Mouse (Mus musculus): ENCODE results near the gene Zdhhc19. TPM values are rescaled to one million over a fixed set of nuclear protein-coding genes. Genes with fewer than 3 reads are reported as not detected.
"Not testable (repeated sequence)": the region's sequence is repeated elsewhere in the genome, so short reads cannot be mapped to it uniquely, and the experiment has no call there.

Gene Zdhhc19
- polyA plus RNA-seq, 1 experiment: not detected

GRCm38 (mm10) chr16:32479415-32479814 is 16.6 kb upstream of the Zdhhc19 start:
- Histone ChIP-seq H3K27ac (ENCODE audit: insufficient read depth, low read length) (no peak overlapping the region), H3K4me1 (ENCODE audit: control insufficient read depth, insufficient read depth, low read length) (peaks cover 2% of the 10 kb centered on the region), H3K27me3 (ENCODE audit: control insufficient read depth, insufficient read depth, low read length, poor library complexity, severe bottlenecking) (no peaks in the 10 kb centered on the region), H3K9ac (ENCODE audit: low read depth, poor library complexity, severe bottlenecking) (no peak overlapping the region), H3K4me3 (ENCODE audit: low read depth, low read length) (no peak overlapping the region), H3K36me3 (ENCODE audit: control insufficient read depth, insufficient read depth, low read length, poor library complexity, severe bottlenecking) (no peaks in the 10 kb centered on the region), H3K9me3 (replicated peaks; ENCODE audit: control insufficient read depth, insufficient read depth, low read length, poor library complexity, severe bottlenecking) (no peaks in the 10 kb centered on the region)
- TF ChIP-seq POLR2A (IDR thresholded peaks at IDR 0.05; ENCODE audit: insufficient read depth, low read length) (no peak), CTCF (IDR thresholded peaks at IDR 0.05; ENCODE audit: low read depth, low read length) (no peak), EP300 (IDR thresholded peaks at IDR 0.05; ENCODE audit: insufficient read depth, low read depth, low read length) (no peak)

GRCm38 (mm10) chr16:32484431-32484871 is 11.6 kb upstream of the Zdhhc19 start:
- TF ChIP-seq EP300 (IDR thresholded peaks at IDR 0.05; ENCODE audit: insufficient read depth, low read depth, low read length): no peak
- TF ChIP-seq CTCF (IDR thresholded peaks at IDR 0.05; ENCODE audit: low read depth, low read length): no peak
- no peak for TF ChIP-seq POLR2A (IDR thresholded peaks at IDR 0.05; ENCODE audit: insufficient read depth, low read length)
- no peak overlapping the region for H3K4me3 ChIP-seq (ENCODE audit: low read depth, low read length)
- H3K4me1 ChIP-seq (ENCODE audit: control insufficient read depth, insufficient read depth, low read length): peaks cover 2% of the 10 kb centered on the region
- H3K36me3 ChIP-seq (ENCODE audit: control insufficient read depth, insufficient read depth, low read length, poor library complexity, severe bottlenecking): no peaks in the 10 kb centered on the region
- no peaks in the 10 kb centered on the region for H3K27me3 ChIP-seq (ENCODE audit: control insufficient read depth, insufficient read depth, low read length, poor library complexity, severe bottlenecking)
- H3K9me3 ChIP-seq (replicated peaks; ENCODE audit: control insufficient read depth, insufficient read depth, low read length, poor library complexity, severe bottlenecking): no peaks in the 10 kb centered on the region
- H3K9ac ChIP-seq (ENCODE audit: low read depth, poor library complexity, severe bottlenecking): no peak overlapping the region
- no peak overlapping the region for H3K27ac ChIP-seq (ENCODE audit: insufficient read depth, low read length)

- Histone ChIP-seq H3K9ac (ENCODE audit: low read depth, poor library complexity, severe bottlenecking) (no peak overlapping the region), H3K9me3 (replicated peaks; ENCODE audit: control insufficient read depth, insufficient read depth, low read length, poor library complexity, severe bottlenecking) (0 out of 2 replicates have a peak, but pooled peaks cover 2% of the 10 kb centered on the region), H3K36me3 (ENCODE audit: control insufficient read depth, insufficient read depth, low read length, poor library complexity, severe bottlenecking) (no peaks in the 10 kb centered on the region), H3K27me3 (ENCODE audit: control insufficient read depth, insufficient read depth, low read length, poor library complexity, severe bottlenecking) (no peaks in the 10 kb centered on the region), H3K4me3 (ENCODE audit: low read depth, low read length) (no peak overlapping the region), H3K4me1 (ENCODE audit: control insufficient read depth, insufficient read depth, low read length) (peaks cover 2% of the 10 kb centered on the region), H3K27ac (ENCODE audit: insufficient read depth, low read length) (no peak overlapping the region)
- TF ChIP-seq CTCF (IDR thresholded peaks at IDR 0.05; ENCODE audit: low read depth, low read length) (no peak), POLR2A (IDR thresholded peaks at IDR 0.05; ENCODE audit: insufficient read depth, low read length) (no peak), EP300 (IDR thresholded peaks at IDR 0.05; ENCODE audit: insufficient read depth, low read depth, low read length) (no peak)
These were observed 10.9 kb upstream of the Zdhhc19 start for GRCm38 (mm10) chr16:32485209-32485608.

GRCm38 (mm10) chr16:32486046-32486445 is 10.0 kb upstream of the Zdhhc19 start:
- H3K9ac ChIP-seq (ENCODE audit: low read depth, poor library complexity, severe bottlenecking): no peak overlapping the region
- H3K36me3 ChIP-seq (ENCODE audit: control insufficient read depth, insufficient read depth, low read length, poor library complexity, severe bottlenecking): no peaks in the 10 kb centered on the region
- H3K4me3 ChIP-seq (ENCODE audit: low read depth, low read length): no peak overlapping the region
- H3K27ac ChIP-seq (ENCODE audit: insufficient read depth, low read length): no peak overlapping the region
- no peaks in the 10 kb centered on the region for H3K27me3 ChIP-seq (ENCODE audit: control insufficient read depth, insufficient read depth, low read length, poor library complexity, severe bottlenecking)
- peaks cover 2% of the 10 kb centered on the region for H3K4me1 ChIP-seq (ENCODE audit: control insufficient read depth, insufficient read depth, low read length)
- TF ChIP-seq POLR2A (IDR thresholded peaks at IDR 0.05; ENCODE audit: insufficient read depth, low read length) (no peak), CTCF (IDR thresholded peaks at IDR 0.05; ENCODE audit: low read depth, low read length) (no peak), EP300 (IDR thresholded peaks at IDR 0.05; ENCODE audit: insufficient read depth, low read depth, low read length) (no peak)
- H3K9me3 ChIP-seq (replicated peaks; ENCODE audit: control insufficient read depth, insufficient read depth, low read length, poor library complexity, severe bottlenecking): peaks cover 2% of the 10 kb centered on the region; the same call in 1 of the 2 replicates

- no peak within 1 kb of the TSS for H3K27ac ChIP-seq (ENCODE audit: insufficient read depth, low read length)
- no peak for TF ChIP-seq CTCF (IDR thresholded peaks at IDR 0.05; ENCODE audit: low read depth, low read length)
- no peak for TF ChIP-seq EP300 (IDR thresholded peaks at IDR 0.05; ENCODE audit: insufficient read depth, low read depth, low read length)
- TF ChIP-seq POLR2A (IDR thresholded peaks at IDR 0.05; ENCODE audit: insufficient read depth, low read length): no peak
- peaks cover 7% of the 10 kb centered on the region; the same call in 1 of the 2 replicates for H3K9me3 ChIP-seq (replicated peaks; ENCODE audit: control insufficient read depth, insufficient read depth, low read length, poor library complexity, severe bottlenecking)
- no peak within 1 kb of the TSS for H3K9ac ChIP-seq (ENCODE audit: low read depth, poor library complexity, severe bottlenecking)
- H3K27me3 ChIP-seq (ENCODE audit: control insufficient read depth, insufficient read depth, low read length, poor library complexity, severe bottlenecking): no peaks in the 10 kb centered on the region
- H3K36me3 ChIP-seq (ENCODE audit: control insufficient read depth, insufficient read depth, low read length, poor library complexity, severe bottlenecking): no peaks in the 10 kb centered on the region
- no peak within 1 kb of the TSS for H3K4me3 ChIP-seq (ENCODE audit: low read depth, low read length)
- peaks cover 2% of the 10 kb centered on the region for H3K4me1 ChIP-seq (ENCODE audit: control insufficient read depth, insufficient read depth, low read length)
These were observed 8.6 kb upstream of the Zdhhc19 start, which contains the start of gene Slc51a for GRCm38 (mm10) chr16:32487234-32488111. Gene Slc51a, minus strand, starts transcription at chr16:32487879.

GRCm38 (mm10) chr16:32488939-32489338 is 7.1 kb upstream of the Zdhhc19 start:
- Histone ChIP-seq H3K4me1 (ENCODE audit: control insufficient read depth, insufficient read depth, low read length) (peaks cover 2% of the 10 kb centered on the region), H3K27ac (ENCODE audit: insufficient read depth, low read length) (no peak overlapping the region), H3K36me3 (ENCODE audit: control insufficient read depth, insufficient read depth, low read length, poor library complexity, severe bottlenecking) (no peaks in the 10 kb centered on the region), H3K9me3 (replicated peaks; ENCODE audit: control insufficient read depth, insufficient read depth, low read length, poor library complexity, severe bottlenecking) (peaks cover 7% of the 10 kb centered on the region; the same call in 1 of the 2 replicates), H3K27me3 (ENCODE audit: control insufficient read depth, insufficient read depth, low read length, poor library complexity, severe bottlenecking) (no peaks in the 10 kb centered on the region), H3K9ac (ENCODE audit: low read depth, poor library complexity, severe bottlenecking) (no peak overlapping the region), H3K4me3 (ENCODE audit: low read depth, low read length) (no peak overlapping the region)
- TF ChIP-seq POLR2A (IDR thresholded peaks at IDR 0.05; ENCODE audit: insufficient read depth, low read length) (no peak), EP300 (IDR thresholded peaks at IDR 0.05; ENCODE audit: insufficient read depth, low read depth, low read length) (no peak), CTCF (IDR thresholded peaks at IDR 0.05; ENCODE audit: low read depth, low read length) (no peak)

GRCm38 (mm10) chr16:32494371-32494770 is 1.7 kb upstream of the Zdhhc19 start:
- H3K9me3 ChIP-seq (replicated peaks; ENCODE audit: control insufficient read depth, insufficient read depth, low read length, poor library complexity, severe bottlenecking); H3K36me3 ChIP-seq (ENCODE audit: control insufficient read depth, insufficient read depth, low read length, poor library complexity, severe bottlenecking); H3K9ac ChIP-seq (ENCODE audit: low read depth, poor library complexity, severe bottlenecking); H3K4me3 ChIP-seq (ENCODE audit: low read depth, low read length); H3K27ac ChIP-seq (ENCODE audit: insufficient read depth, low read length); H3K27me3 ChIP-seq (ENCODE audit: control insufficient read depth, insufficient read depth, low read length, poor library complexity, severe bottlenecking); H3K4me1 ChIP-seq (ENCODE audit: control insufficient read depth, insufficient read depth, low read length): not testable (repeated sequence)
